Mouse (Mus musculus): ENCODE measurements around the gene Kcna1.

Kcna1 gene

GRCm38 (mm10) chr6:126597741-126598140 lies 48.4 kb downstream of the Kcna1 start:
- no peak for DNase-seq (ENCODE audit: low spot score in 2 of 2)

- DNase-seq (ENCODE audit: low spot score in 2 of 2) = no peak
Observed at GRCm38 (mm10) chr6:126595805-126596629, 50.2 kb downstream of the Kcna1 start.

- DNase-seq (ENCODE audit: low spot score in 2 of 2) = no peak
Observed at GRCm38 (mm10) chr6:126595130-126595529, 51.1 kb downstream of the Kcna1 start.

GRCm38 (mm10) chr6:126594365-126594764 lies 51.8 kb downstream of the Kcna1 start:
- DNase-seq (ENCODE audit: low spot score in 2 of 2) = no peak

GRCm38 (mm10) chr6:126593336-126593735 lies 52.8 kb downstream of the Kcna1 start:
- DNase-seq (ENCODE audit: low spot score in 2 of 2) = no peak
